Mouse (Mus musculus) layer of hippocampus, adult 8-10 months (tissue): ENCODE data around the gene Nid2. TPM values are rescaled to one million over a fixed set of nuclear protein-coding genes. Genes with fewer than 3 reads are reported as not detected.

ENCODE experiments used
- DNase-seq, 2 experiments: peaks; one replicate each; pipeline ENCODE4 v3.0.0; 2022; ENCODE audit warnings: low spot score in 2 of 2
- total RNA-seq, 4 experiments: library from RNA; stranded (reverse); gene quantifications; 2 replicates each; pipeline ENCODE4 v1.2.4; 2022

Nid2 gene
- total RNA-seq, 4 experiments from 2014 or later = 2.6 to 5.2 (median 3.4) TPM

DNA sequence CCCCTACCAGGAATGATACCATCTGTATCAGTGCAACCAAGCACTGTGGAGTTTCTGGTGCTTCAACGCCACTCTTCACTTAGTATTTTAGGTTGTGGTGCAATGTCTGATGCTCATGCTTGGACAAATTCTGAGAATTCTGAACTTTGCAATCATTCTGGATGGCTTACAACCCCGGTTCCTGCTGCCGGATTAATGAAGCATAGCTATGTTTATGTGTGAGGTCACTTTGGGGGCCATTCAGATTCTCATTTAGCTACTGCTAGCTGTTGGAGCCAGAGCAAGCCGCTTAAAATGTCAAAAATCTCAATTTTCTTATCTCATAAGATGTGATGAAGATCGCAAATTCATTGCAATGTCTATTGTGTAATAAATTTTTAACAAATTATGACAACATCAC lies 6.2 kb upstream of the Nid2 start:
- DNase-seq = no peak

DNA sequence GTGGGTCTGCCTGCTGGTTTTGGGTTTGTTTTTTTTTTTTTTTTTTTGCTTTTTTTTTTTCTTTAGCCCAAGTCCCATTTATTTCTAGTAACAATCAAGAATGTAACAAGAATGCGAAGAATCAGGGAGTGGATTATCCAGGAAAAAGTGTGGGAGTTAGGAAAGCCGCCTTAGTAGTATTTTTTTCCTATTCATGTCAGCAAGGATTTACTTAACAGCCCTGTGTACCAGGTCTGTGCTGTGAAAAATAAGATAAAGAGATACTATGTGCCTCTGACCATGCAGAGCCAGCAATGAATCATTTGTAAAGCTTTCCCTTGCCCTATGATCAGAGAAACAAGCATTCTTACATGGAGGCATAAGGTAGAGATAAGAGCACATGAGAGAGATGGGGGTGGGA lies 4.8 kb upstream of the Nid2 start:
- DNase-seq = no peak

DNA sequence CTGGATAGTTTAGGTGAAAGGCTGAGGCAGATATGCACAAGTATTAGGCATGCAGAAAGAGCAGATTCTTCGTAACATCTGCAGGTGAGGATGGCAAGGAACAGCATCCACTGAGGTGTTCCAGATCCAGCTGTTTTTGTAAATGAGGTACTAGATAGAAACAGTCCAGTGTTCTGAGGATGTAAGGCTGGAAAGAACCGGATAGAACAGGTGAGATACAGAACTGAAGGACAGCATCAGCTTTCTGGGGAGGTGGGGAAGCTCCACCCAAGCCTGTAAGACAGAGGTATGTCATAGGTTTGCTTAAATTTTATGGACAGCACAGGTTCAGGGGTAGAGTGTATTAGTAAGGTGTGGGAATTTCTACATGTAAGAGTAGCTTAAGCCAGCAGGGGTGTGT lies 4.3 kb upstream of the Nid2 start:
- no peak for DNase-seq

DNA sequence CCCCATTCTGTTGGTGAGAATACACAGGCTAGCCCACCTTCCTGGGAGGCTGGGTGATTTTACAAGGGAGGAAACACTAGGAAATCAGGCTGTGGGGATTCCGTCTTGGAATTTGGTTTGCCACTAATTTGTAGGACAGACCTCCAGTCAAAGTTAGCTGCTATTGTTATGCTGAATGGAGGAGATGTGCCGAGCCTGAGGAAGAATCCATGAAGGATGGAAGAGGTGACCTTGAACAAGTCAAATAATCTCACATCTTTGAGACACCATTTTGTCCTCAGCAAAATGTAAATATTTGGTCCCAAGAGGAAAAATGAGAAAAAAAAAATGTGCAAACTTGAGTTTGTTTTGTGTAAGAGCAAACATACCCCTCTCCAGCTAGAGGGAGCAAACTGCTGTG lies 1.3 kb upstream of the Nid2 start:
- DNase-seq = no peak

DNA sequence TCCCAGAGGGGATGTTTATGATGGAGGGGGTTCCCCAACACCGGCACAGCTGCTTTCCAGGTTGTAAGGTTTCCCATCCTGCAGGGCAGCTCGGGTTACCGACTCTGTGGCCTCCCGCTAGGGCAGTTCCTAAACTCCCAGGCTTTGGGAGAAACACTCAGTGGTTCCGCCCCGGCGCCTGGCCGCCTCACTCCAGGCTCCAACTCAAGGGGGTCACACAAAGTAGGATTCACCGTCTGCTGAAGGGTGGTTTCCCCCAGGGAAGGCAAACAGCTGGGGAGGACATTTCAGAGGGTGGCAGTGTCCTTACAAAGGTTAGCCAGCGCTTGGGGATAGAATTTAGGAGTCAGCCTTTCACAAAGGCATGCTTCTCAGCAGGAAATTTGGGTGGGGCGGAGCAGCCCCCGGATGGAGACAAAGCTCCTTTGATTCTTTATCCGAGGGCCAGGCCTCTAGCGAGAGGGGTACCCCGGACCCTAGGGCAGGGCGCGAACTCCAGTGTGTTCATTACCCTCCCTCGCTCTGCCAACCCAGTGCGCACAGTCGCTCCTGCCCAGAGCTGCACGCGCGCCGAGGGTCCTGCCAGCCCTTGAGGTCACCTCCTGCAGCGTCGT lies 547 bp upstream of the Nid2 start:
- DNase-seq = no peak

DNA sequence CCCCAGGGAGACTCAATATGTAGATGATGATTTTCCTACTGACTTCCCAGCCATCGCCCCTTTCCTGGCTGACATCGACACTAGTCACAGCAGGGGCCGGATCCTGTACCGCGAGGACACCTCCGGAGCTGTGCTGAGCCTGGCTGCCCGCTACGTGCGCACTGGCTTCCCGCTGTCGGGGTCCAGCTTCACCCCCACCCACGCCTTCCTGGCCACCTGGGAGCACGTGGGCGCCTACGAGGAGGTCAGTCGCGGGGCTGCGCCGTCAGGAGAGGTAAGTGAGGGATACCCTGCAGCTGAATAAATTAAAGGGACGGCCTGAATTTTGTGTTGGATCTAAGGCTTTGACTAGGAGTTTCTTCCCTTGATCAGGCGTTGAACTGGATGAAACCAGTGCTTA lies 1.2 kb downstream of the Nid2 start:
- DNase-seq = no peak

DNA sequence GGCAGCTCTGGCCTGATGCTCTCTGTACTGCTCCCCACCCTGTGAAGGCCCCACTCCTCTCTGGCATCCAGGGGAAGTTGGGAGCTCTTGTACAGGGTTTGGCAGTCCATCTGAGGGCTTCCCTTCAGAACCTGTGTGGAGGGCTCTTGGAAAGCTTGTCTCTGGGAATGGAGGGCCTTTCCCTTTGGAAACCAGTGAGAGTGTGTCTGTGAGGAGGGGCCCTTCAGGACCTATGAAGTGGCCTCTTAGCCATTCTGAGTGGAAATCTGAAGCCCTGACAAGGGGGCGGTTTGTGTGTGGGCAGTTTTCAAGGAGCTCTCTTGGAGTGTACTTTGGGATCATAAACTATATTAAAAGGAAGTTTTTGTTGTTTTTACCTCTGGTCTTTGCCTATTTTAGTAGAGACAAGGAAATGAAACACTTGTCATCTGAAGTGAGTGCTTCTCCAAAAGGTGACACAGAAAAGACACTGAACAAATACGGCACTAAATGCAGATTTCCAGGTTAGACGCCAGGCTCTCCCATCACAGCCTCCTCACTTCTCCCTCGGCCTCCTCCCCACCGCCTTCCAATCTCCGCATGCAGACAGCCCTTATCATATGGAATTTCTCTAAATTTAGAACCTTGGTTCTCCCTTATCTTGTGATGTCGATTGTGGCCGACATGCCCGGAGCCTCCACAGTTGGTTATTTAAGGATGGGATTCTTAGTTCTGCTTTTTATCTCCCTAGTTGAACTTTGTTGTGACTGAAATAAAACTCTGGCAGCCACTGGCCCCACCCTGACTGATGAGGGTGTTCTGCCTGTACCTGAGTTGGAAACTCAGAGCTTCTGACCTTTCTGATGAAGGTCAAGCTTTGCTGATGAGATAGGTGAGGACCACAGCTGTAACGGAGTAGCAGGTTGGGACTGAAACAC lies 8.5 kb downstream of the Nid2 start:
- no peak for DNase-seq

DNA sequence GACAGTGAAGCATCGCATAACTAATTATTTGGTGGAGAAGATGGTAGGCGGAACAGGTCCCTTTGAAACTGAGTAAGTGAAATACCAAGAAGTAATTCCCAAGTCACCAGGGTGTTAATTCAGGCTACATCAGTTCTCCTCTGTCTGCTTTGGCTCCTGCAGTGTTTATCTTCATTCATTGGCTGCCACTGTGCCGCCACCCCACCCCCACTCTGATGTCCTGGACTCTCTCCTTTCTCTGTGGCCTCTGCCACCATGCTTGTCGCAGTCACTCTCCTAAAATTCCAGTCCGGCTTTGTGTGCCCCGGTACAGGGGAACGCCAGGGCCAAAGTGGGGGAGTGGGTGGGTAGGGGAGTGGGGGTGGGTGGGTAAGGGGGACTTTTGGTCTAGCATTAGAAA lies 9.7 kb downstream of the Nid2 start:
- DNase-seq = no peak

DNA sequence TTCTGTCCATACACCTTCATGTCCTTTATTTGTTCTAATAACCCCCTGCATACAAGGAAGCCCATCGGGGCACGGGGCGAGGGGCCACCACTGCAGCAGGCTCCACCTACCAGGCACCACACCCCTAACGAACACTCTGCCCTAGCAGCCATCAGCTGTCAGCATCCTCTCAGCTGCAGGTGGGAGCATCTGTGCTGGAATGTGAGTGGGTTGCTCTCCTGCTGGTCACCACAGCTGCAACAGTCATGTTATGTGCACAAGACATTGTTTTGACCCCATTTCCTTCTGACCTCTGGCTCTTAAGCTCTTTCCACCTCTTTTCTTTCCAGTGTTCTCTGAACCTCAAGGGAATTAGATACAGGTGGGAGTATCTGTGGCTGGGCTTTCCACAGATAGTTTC lies 10.9 kb downstream of the Nid2 start:
- no peak for DNase-seq

DNA sequence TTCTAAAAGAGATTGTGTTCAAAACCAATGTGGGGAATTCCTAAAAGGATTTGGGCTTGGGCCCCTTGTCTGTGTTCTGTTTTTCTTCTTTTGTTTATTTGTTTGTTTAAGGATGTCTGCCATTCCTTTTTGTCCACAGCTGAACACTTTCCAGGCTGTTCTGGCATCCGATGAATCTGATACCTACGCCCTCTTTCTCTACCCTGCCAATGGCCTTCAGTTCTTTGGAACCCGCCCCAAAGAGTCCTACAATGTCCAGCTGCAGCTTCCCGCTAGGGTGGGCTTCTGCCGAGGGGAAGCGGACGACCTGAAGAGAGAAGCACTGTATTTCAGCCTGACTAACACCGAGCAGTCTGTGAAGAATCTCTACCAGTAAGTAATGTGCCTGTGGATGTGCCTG lies 12.5 kb downstream of the Nid2 start:
- DNase-seq = no peak

DNA sequence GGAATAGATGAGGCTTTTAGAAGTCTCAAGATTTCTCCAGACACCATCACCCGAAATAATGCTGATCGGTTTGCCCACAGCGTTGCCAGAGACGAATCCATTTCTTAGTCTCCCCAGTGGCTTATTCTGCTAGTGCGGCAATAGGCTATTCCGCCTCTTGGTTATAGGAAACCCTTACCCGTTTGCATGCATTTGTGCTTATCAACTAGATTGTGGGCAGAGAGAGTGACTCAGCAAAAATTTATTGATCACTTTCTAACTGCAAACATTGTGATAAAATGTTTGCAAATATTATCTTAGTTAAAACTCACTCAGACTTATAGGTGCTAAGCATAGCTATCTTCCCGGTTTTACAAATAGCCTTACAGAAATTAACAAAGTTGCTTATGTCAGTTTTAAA lies 13.3 kb downstream of the Nid2 start:
- DNase-seq = no peak

DNA sequence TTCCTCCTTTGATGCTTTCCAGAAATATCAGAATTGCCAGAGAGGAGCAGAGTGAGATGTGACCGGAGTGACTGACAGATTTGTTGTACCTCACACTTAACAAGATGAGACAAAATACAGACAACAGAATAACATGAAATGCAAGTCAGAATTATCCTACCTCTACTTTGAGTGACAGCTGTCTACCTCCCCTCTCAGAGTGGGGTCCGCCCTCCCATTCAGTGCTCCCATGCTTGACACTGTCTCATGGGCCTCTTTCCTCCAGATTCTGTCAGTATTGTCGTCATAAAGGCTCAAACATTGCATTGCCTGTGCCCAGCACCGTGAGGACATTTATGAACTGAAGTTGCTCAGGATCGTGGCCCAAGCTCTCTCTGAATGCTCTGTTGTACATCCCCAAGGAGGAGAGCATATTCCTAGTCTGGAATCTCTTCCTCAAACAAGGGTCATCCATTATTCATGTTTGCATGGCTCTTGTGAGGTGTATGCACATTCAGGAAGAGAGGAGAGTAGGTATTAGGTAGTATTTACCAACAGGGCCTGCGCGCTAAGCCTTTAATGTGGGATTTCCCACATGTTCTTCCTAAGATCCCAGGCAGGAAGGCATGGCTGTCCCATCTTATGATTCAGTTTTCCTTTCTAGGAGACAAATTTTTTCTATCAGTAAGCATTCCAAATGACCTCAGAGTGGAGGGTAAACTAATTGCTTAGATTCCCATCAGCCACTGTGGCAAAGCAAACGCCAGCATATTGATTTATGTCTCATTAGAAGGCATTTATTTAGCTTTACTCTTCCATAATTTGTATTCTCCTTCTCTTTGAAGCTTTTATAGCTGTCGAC lies 14.7 kb downstream of the Nid2 start:
- no peak for DNase-seq

DNA sequence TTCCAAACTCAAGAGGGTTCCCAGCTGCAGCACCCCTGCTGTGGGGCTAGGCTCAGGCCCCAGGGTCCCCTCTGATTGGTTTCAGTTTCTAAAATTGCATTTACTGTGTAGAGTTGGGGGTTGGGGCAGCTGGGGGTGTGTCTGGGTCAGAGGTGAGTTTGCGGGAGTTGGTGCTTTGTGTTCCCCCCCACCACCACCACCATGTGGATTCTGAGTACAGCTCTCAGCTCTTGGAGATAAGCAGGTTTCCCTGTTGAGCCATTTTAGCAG lies 15.2 kb downstream of the Nid2 start:
- DNase-seq = no peak

DNA sequence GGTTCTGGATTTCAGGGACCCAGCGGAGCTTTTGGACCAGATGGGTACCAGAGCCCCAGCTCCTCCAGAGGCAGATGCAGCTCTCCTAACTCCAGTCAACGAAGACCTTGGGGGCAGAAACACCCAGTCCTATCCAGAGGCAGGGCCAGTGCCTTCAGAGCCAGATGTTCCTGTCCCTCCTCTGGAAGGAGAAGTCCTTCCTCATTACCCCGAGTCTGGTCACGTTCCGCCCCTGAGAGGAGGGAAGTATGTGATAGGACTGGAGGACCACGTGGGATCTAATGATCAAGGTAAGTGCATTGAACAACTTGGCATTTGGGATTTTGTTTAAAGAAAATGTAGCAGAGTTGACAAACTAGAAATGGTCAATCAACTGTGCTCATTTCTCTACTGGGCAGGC lies 17.6 kb downstream of the Nid2 start:
- DNase-seq = no peak

DNA sequence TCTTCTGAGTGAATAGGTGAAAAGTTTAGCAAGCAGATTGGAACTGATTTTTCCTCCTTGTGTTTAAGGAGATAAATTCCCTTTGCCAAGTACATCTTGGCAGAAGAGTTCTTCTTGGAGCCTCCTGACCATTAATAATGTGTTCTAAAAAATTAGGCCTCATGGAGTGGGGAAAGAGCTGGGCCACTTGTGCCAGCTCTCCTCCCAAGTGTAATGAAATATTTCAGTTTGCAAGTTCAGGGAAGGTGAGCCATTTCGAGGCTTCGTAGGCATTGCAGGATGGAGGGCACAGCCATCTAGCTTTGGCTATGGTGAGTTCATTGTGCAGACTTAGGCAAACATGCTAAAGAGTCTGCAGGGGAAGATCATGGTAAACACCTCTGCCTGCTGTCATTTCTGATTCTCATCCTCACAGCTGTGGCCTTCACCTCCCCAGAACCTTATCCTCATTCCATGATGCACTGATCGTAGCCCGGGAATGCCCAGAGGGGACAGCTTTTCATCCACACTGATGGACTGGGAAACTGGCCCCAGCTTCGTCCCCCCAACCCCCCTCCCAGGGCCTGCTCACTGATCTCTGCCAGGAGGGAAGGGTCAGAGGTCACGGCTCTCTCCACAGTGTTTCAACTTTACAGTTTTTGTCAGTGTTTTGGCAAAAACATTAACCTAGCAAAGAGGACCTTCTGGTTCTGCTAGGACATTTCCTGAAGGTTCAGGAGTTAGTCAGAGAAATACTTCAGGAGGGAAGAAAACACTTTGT lies 18.6 kb downstream of the Nid2 start:
- no peak for DNase-seq

DNA sequence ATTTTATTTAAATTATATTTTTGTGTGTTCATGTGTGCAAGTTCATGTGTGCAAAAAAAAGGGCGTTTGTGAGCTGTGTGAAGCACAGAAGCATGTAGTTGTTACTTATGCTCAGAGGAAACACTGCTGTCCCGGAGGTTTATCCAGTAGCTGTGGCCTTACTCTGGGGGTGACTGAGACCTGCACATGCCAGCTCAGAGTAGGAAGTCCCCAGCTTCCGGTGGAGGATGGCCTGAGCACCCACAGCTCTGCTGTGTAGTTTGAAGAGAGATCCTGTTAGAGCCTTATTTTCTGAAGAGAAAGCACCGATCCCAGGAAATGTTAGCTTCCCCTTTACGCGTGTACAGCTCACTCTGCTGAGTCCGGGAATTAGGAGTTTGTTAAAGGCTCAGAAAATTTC lies 20.1 kb downstream of the Nid2 start:
- no peak for DNase-seq

DNA sequence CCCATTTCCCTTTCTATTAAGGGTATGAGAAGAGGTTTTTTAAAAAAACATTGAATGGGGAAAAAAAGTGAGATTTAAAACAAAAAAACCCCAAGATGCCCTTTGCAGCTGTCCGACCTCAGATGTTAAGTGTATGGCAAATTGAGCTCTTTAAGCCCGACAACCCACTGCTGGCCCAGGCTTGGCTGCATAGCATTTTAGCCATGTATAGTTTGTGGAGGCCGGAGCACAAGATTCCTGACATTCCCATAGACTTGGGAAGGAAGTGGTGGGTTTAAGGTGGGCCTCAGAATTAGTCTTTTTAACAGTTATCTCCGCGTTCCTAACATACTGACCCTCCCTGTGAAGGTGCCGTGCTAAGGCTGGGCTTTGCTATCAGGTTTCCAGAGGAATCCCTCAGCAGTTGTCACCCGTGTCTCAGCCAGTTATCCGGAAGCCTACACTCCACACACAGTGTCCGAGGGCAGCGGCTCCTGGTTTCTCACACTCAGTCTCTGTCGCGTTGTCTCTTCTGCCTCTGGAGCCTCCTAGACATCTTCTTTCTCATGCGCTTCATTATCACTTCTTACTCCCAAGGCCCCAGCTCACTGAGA lies 23.1 kb downstream of the Nid2 start:
- no peak for DNase-seq

DNA sequence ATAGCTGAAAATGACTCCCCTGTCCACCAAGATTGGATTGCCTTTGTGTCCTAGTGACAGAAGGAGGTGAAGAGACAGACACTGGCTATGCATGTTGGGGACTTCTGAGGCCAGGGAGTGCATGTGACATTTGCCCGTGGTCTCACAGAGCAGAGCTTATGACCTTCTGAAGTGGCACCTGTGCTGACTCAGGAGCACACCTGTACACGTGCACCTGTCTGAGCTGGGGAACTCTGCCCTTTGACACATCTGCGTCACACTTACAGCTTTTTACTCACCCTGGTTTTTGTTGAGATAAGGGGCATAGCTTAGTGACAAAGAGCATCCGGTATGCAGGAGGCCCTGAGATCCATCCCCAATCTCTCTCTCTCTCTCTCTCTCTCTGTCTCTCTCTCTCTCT lies 24.4 kb downstream of the Nid2 start:
- DNase-seq = no peak

DNA sequence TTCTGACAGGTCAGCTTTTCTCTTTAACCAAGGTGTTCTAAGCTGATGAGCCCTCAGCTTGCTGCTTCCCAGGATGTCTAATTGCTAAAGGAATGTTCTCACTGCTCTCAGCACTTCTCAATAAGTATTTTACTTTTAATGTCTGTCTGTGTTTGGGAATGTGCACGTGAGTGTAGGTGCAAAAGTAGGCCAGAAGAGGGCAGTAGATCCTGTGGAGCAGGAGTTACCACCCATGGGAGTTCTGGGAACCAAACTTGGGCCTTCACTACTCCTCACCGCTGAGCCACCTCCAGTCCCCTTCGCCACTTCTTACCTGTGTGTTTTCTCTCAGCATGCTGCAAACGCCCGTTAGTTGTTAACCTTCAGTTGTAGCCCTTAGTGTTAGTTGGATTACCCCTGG lies 25.1 kb downstream of the Nid2 start:
- DNase-seq = no peak

DNA sequence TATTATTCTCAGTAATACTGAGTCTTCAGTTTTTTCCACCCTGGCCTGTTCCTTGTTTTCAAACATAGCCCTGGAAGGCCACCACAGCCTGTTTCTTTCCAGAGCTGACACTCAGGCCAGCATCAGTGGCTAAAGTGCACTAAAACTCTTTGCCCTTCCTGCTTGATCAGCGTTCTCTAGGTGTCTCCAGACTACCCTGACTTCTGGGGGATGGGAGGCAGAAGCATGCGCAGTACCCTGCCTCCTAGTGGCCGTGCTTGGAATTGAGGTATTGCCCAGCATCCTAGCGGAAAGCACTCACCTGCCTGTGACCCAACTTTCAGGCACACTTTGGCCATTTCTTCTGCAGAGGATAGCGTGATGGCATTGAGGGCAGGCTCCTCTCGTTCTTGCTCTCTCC lies 25.8 kb downstream of the Nid2 start:
- no peak for DNase-seq

DNA sequence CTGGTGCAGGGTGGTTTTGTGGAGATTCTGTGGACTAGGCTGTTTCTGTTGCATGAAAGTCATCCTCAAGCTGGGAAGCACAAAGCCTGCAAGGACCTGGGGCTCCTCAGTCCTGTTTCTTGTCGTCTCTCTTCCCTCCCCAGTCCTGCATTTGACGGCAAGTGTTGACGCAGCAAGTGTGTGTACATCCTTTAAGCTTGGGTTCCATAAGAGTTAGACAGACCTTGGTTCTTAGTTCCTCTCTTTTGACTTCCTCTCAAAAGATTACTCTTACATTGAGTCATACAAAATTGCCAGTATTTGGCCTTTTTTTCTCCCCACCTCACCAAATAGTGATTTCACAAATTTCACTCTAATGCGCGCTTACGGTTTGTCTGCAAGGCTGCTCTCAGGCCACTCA lies 26.3 kb downstream of the Nid2 start:
- no peak for DNase-seq
